Mouse (Mus musculus) layer of hippocampus, adult 2 months (tissue): Measurements from ENCODE around the gene Gm49721. TPM values are rescaled to one million over a fixed set of nuclear protein-coding genes. Genes with fewer than 3 reads are reported as not detected.
"Not testable (repeated sequence)": the region's sequence is repeated elsewhere in the genome, so short reads cannot be mapped to it uniquely, and the experiment has no call there.

Source experiments
- DNase-seq, 2 experiments: peaks; one replicate each; pipeline ENCODE4 v3.0.0; 2022; ENCODE audit warnings: low spot score in 2 of 2
- H3K27ac ChIP-seq: fragments of 200-600 bp; 2 replicates; pipeline ENCODE4 v1.8.1; 2022
- H3K4me3 ChIP-seq: fragments of 200-600 bp; 2 replicates; pipeline ENCODE4 v1.8.1; 2022; ENCODE audit warnings: mild to moderate bottlenecking
- CTCF ChIP-seq: fragments of 200-600 bp; conservative IDR thresholded peaks from 2 replicates; pipeline ENCODE4 v1.8.1; 2022; ENCODE audit warnings: antibody characterized with exemption, mild to moderate bottlenecking, moderate library complexity
- long read RNA-seq, 2 experiments: library from polyadenylated mRNA; stranded (forward); transcript quantifications; one replicate each; pipeline ENCODE4 v2.0.0; 2021; ENCODE audit warnings: borderline mapping rate in 2 of 2
- total RNA-seq, 2 experiments: library from RNA; stranded (reverse); gene quantifications; 2 replicates each; pipeline ENCODE4 v1.2.3; 2021

Gm49721 gene
- total RNA-seq = 1 to 10 TPM in 1 of 2 experiments, under 1 TPM in 1; 0.25 to 1.0 TPM
- long read RNA-seq, experiment 1, partial matches to known transcripts = 0 of 5 reads
- long read RNA-seq, experiment 1, other reads (novel, unspliced or antisense) = 5 of 5 reads
- long read RNA-seq, experiment 2, partial matches to known transcripts = 1 of 6 reads
- long read RNA-seq, experiment 2, other reads (novel, unspliced or antisense) = 5 of 6 reads

DNA sequence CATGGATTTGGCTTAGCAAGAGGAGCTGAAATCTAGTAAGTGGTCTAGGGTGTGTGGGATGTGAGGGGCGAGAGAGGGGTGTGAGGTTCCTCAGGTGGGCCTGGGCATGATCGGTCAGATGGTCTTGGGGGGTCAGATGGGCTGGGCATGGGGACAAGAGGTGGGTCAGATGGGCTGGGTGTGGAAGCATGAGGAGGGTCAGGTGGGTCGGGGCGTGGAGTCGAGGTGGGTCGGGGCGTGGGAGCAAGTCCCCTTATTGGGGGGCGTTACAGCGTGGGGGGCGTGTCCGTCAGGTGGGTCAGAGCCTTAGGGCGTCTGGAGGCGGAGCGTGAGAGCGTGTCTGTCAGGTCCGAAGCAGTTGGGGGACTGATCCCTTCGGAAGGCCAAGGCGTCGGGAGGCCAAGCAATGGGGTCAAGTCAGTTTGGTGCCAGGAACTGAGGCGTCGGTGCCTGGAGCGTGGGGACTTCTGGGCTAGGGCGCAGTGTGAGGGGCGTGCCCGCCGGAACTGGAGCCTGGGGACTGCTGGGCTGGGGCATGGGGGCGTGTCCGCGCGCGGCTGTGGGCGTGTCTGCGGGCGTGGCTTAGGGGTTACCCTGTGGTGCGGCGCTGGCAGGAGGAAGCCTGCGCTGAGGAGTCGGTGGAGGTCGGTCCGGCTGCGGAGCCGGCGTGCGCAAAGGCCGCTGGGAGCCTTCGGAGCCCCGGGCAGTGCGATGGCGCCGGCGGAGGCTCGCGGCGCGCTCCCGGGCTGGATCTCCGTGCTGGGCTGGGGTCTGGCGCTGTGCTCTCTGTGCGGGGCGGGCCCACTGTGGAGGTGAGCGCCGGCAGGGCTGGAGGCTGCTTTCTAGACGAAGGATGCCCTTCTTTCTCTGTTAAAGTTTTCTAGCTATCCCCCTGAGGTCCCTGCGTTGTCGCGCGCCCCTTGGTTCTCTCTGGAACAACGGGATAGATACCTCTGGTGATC, at the start of gene Gm49721:
Gene Gm49721 (plus strand): TSS at position 618 of the 962 bp plus-strand sequence.
- DNase-seq = peak; percentile 31 to 47
- peak within 1 kb of the TSS; percentile 54; the same call in 1 of the 2 replicates for H3K27ac ChIP-seq
- peak within 1 kb of the TSS; percentile 65 for H3K4me3 ChIP-seq

DNA sequence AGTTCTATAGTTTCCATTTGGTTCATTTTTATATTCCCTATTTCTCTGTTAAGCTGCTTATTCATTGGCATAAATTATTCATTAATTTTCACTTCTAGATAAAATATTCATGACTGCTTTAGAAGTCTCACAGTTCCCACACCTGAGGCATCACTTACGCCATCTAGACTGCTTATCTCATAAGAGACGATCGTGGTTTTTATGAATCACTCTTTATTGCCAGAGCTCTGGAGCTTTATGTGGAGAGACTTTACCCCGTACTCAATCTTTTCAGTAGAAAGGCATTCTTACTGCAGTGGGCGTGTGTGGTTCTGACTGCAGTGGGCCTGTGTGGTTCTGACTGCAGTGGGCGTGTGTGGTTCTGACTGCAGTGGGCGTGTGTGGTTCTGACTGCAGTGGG, 47.1 kb upstream of the Gm49721 start:
- not testable (repeated sequence) for H3K4me3 ChIP-seq, DNase-seq, H3K27ac ChIP-seq

DNA sequence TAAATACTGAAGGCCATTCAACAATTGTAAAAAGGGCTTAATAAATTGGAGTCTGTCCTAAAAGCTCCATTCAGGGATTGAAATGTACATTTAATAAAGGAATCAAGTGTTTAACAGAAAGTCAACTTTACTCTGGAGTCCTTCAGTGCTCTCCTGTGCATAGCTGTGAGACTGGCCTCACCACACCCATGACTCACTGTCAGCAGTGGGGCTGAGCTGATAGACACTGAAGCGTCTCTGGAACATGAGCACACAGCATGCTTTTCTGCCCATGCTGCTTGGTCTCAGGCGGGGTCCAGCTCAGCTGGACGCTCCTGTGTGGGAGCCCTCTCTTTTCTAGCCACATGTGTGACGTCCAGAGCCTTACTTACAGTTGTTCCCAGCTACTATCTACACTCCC, 36.1 kb upstream of the Gm49721 start:
- DNase-seq, H3K4me3 ChIP-seq, H3K27ac ChIP-seq: not testable (repeated sequence)

GRCm38 (mm10) chr17:6947637-6947983, 31.1 kb upstream of the Gm49721 start:
- peak overlapping the region; percentile 83 for H3K4me3 ChIP-seq
- not testable (repeated sequence) for DNase-seq, H3K27ac ChIP-seq

DNA sequence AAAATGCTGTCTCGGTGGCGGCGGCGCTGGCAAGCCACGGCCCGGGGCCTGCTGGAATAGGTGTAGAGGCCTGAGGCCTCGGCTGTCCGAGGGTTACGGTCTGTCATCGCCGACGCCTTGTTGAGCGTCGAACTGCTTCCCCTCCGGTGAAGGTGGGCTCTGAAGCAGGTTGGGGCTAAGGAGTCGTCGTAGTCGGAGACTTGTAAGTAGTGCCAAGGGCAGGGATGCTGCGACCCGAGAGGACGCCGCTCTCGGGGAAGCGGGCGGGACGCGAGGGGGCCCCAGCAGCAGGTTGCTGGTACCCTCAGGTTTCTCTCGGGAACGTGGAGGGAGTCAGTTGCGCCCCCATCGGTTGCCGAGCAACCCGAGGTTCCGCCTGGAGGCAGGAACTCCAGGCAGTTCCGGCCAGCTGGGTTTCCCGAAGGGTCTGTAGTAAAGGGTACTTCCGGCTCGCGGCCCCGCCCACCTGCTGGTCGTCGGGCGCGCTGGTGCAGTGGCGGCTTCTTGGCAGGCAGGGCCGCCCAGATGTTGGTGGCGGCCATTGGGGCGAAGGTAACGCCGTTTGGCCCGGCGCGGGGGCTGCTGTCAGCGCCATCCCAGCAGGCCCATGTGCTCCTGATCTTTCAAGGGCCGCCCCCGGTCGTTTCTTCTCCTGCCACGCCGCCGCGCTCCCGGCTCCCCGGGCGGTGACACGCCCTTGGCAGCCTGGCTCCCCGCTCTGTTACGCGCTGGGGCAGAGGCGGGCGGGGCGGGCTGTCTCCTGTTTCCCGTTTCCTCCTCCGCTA, 30.5 kb upstream of the Gm49721 start, which contains the start of gene Rsph3b:
Gene Rsph3b (minus strand): TSS at position 699 of the 785 bp plus-strand sequence.
- peak; percentile 40 for TF ChIP-seq CTCF
- peak; percentile 66 to 78 for DNase-seq
- peak within 1 kb of the TSS; percentile 83 for H3K4me3 ChIP-seq
- H3K27ac ChIP-seq = peak within 1 kb of the TSS; percentile 93

DNA sequence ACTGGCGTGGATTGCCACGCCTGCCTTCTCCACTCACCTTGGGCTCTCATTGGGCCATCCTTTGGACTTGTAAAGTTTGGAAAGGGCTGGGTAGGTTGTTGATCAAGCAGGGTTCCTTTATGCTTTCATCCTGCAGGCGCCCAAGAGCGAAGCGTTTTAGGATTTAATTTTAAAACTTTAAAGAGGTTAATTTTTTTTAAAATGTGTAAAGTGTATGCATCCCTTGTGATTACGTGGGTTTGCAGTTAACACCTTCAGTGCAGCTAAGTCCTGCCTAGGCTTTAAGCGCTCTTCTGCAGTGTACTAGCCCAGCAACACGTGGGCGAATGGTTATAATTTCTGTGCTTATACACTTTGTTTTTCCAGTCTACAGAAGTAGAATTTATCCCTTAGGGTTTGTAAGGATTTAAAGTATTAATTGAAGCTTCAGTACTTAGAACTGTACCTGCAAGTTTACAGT, 29.9 kb upstream of the Gm49721 start:
- Histone ChIP-seq H3K27ac (peak overlapping the region; percentile 93), H3K4me3 (peak overlapping the region; percentile 83)

DNA sequence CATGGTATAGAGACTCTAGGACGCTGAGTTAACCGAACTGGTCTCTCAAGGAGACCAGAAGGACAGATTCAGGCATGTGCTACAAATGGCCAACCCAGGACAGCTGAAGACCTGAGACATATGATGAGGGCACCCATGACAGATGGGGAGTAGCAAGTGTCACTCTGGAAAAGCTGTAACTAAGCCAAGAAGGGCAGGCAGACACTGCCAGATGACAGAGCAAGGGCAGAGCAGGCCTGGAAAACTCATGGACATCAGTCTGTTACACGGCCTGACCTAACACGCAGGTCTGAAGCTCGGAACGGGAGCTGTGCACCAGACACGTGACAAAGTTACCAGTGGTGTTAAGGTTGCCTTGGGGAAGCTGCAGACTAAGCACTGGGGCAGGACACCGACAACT, 19.8 kb upstream of the Gm49721 start:
- not testable (repeated sequence) for DNase-seq, H3K4me3 ChIP-seq

More for the DNA sequence above, 29.9 kb upstream of the Gm49721 start:
- DNase-seq = not testable (repeated sequence)

DNA sequence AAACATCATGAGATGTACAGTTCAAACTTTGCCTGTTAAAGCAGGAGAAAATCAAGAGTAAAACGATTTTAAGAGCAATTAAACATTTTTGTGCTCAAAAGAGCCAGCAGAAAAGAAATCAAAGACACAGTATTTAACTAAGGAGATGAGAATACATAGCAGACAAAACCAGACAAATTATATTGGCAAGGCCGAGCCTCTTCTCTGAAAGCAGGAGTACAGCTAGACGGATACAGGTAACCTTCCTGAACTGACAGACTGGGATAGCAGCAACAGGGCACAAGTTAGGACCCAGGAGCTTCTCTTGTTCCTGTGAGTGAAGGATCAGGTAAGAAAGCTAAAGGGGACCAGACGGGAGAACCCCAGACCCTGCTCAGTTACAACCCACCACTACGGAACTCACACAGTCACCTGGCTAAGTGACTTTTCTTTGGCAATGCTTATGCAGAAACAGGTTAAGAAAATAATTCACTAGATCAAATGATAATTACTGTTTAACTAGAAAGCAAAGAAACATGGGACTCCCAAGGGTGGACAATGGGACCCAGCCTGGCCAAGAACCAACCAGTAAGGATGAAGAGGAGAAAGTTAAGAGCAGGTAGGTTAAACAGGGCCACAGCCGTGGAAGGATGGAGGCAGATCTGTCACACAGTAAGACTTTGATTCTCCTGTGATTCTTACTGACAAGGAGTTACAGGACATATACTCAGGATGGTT, 19.0 kb upstream of the Gm49721 start:
- not testable (repeated sequence) for H3K4me3 ChIP-seq, DNase-seq, H3K27ac ChIP-seq

More for the DNA sequence above, 19.8 kb upstream of the Gm49721 start:
- not testable (repeated sequence) for H3K27ac ChIP-seq

GRCm38 (mm10) chr17:6960349-6960748, 18.4 kb upstream of the Gm49721 start:
- H3K27ac ChIP-seq = not testable (repeated sequence)
- peak overlapping the region; percentile 50 for H3K4me3 ChIP-seq

DNA sequence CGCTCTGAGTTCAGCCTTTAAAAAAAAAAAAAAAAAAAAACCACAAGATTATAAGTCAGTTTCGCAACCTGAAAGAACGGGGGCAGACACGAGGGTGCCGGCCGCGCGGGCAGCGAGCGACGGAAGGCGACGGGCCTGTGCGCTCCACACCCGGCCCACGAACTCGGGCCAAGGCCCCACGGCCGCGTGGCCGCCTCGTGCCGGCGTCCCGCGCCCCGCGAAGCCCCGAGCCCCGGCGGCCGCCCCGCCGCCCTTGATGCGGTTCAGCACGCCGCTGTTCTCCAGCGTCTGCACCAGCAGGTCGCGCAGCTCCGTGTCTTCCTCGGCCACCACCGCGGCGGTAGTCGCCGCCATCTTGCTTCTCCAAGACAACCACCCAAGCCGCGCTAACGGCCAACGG, 17.9 kb upstream of the Gm49721 start, which contains the start of gene Tagap1:
Gene Tagap1 (minus strand): TSS at position 381 of the 400 bp plus-strand sequence.
- peak within 1 kb of the TSS; percentile 50 for H3K4me3 ChIP-seq
- DNase-seq = peak in 1 of 2 experiments; percentile 20
- not testable (repeated sequence) for H3K27ac ChIP-seq

More at GRCm38 (mm10) chr17:6960349-6960748, 18.4 kb upstream of the Gm49721 start:
- DNase-seq = not testable (repeated sequence)

GRCm38 (mm10) chr17:6961181-6962000, 17.3 kb upstream of the Gm49721 start:
- not testable (repeated sequence) for H3K27ac ChIP-seq, DNase-seq
- H3K4me3 ChIP-seq = peak overlapping the region; percentile 38; the same call in 1 of the 2 replicates

GRCm38 (mm10) chr17:6962339-6962738, 16.4 kb upstream of the Gm49721 start:
- H3K27ac ChIP-seq, H3K4me3 ChIP-seq, DNase-seq: not testable (repeated sequence)

- H3K4me3 ChIP-seq, DNase-seq, H3K27ac ChIP-seq: not testable (repeated sequence)
These were observed 15.8 kb upstream of the Gm49721 start for GRCm38 (mm10) chr17:6962936-6963335.
